Mouse (Mus musculus) gastrocnemius, postnatal 36 days (tissue): ENCODE data around the gene Tmem204. TPM values are rescaled to one million over a fixed set of nuclear protein-coding genes. Genes with fewer than 3 reads are reported as not detected.
A peak's percentile ranks its signal among the peaks of the same experiment; 100 is the strongest.

ENCODE experiments used
- DNase-seq, 2 experiments: peaks; one replicate each; pipeline ENCODE4 v3.0.0; 2022
- intact Hi-C: fragments of 180-260 bp; cut with DNase I; formaldehyde crosslinking; loops from one replicate; pipeline ENCODE4 v1.15.1; 2025
- total RNA-seq, 2 experiments: library from RNA; stranded (reverse); gene quantifications; 2 replicates each; pipeline ENCODE4 v1.2.3; 2021

Tmem204 gene
- total RNA-seq, 2 experiments from 2014 or later, result 10.3 to 10.7 TPM

DNA sequence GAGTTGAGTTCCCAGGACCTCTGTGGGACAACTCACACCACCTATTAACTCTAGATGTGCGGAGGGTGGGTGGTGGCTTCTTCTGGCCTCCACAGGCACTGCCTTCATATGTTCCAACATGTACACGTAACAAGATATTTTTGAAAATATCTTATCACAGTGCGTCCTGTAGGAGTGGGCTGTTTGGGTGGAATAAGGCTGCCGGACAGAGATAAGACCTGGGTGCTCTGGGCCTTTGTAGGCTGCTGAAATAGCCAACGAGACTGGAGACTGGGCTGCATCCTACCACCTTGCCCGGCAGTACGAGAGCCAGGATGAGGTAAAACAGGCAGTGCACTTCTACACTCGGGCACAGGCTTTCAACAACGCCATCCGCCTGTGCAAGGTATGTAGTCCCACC, 5.8 kb upstream of the Tmem204 start:
- DNase-seq, result no peak
- intact Hi-C loops, result no loop called here

DNA sequence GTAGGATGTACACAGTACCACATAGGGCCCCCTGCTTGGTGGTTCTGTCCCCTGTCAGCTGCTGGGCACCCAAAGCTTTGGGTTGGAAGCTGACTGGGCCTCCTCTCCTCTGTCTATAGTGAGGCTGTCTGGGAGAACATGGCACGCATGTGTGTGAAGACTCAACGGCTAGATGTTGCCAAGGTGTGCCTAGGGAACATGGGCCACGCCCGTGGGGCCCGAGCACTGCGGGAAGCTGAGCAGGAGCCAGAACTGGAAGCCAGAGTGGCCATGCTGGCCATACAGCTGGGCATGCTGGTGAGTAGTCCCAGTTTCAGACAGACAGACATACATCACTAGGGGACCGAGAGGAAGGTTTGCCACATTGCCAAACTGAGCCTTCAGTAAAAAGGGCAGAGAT, 3.3 kb upstream of the Tmem204 start:
- DNase-seq, result no peak
- intact Hi-C loops, result no loop called here

DNA sequence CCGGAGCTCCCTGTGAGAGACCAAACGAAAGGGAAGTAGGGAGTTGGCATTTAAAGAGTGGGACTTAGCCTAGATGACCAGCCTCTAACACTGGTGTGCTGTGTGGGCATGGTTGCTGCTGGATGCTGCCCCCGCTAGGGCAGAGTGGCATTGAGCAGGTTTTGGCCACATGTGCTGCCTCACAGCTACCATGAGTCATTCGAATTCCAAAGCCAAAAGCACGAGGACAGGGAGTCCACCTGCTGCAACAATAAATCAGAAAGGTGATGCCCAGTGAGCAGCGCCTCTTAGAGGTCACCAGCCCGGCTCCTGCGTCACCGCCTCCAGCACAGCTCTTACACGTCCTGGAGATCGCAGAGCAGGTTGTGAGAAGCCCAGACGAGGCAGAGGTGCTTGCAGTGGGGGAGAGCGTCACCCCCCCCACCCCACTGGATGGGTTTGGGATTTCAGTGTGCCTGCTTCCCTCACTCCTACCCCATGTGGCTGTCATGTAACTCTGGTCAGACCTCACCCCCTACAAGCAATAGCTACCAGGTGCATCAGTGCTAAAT, 1.5 kb upstream of the Tmem204 start:
- intact Hi-C loops, result loop anchor here (5.0 kb wide), 1 partner anchor 68 kb away; the partner anchor contains the start of genes Cramp1l and Ift140
- peak in 1 of 2 experiments; percentile 42 for DNase-seq

DNA sequence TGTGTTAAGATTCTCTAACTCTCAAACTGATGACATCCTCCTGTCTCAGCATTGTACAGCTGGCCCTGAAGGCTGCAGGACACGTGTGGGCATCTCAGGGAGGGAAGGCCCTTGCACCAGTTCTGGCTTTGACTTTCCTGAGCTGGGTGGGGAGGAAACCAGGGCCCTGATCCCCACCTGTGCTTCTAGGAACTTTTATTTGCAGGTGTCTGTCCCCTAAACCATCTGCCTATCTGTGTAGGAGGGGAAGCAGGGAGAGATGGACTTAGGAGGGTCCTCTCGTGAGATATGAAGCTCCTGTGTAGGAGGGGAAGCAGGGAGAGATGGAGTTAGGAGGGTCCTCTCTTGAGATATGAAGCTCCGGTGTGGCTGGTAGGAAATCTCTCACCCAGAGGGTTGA, 504 bp downstream of the Tmem204 start:
- no peak for DNase-seq
- intact Hi-C loops, result loop anchor here (5.0 kb wide), 1 partner anchor 66 kb away; the partner anchor contains the start of genes Cramp1l and Ift140

DNA sequence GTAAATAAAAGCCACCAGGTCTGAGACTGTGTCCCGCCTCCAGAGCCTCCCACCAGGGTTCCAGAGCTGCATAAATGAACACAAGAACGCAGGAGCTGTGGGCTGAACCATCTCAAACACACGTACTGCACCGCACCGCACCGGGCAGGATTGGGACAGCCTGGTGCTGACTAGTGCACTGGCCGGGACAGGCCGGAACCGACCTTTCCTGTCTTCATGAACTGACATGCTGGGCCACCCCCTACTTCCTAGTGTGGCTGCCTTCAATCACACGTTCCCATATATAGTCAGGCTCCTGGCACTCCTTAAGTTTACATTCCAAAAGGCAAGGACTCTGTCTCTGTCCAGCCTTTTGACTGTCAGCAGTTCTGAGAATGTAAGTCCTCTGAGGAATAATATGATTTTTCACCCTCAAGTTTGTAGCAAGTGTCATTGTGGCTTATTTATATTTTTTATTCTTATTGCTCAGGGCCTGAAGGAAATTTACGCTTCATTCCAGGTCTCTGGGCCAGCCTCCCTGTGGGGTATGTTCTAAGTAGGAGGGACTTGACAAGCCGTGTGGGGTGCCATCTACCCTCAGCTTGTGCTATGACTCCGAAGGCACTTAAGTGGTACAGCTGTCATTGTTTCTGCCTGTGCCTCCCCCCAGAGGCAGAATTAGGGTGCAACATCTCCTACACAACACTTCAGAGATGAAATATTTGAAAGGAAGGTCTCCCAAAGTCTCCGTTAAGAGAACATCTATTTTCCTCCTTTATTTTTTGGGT, 1.1 kb downstream of the Tmem204 start:
- intact Hi-C loops, result loop anchor here (5.0 kb wide), 1 partner anchor 65 kb away; the partner anchor contains the start of genes Cramp1l and Ift140
- no peak for DNase-seq

DNA sequence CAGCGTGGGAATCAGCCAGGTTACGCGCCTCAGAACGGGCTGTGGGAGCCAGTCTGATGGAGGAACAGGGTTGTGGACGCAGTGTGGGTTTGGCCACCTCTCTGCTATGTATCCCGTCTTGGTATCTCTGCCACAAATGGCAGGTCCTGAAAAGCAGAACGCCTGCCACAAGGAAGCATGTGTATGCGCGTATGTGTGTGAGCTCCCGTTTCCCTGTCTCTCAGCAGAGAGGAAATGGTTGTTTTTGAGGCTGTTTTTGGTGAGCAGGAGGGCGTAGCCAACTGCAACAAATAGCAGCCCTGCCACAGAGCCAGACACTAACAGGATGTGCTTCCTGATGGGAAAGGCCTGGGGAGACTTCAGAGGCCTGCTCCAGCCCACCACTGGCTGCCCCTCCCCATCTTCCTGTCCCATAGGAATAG, 2.4 kb downstream of the Tmem204 start:
- DNase-seq, result peak; percentile 46 to 50

DNA sequence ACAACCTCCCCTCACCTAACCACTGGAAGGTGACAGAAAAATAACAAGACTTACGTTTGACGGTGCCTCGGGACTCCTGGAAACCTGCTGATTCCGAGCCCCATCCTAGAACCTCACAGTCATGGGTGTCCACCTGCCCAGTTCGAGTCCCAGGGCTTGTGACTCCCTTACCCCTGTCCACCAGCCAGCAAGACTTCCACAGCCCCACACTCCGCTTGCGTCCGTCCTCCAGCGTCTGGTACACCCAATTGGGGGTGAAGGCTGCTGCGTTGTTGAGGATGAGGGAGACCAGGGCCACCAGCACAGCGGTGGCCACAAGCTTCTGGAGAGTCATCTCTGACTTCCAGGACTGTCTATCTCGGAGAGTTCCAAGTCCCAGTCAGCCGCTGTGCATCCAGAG, 3.2 kb downstream of the Tmem204 start:
- intact Hi-C loops, result loop anchor here (5.0 kb wide), 1 partner anchor 63 kb away; the partner anchor contains the start of genes Cramp1l and Ift140
- DNase-seq, result no peak

More for the DNA sequence above, 2.4 kb downstream of the Tmem204 start:
- intact Hi-C loops, result loop anchor here (5.0 kb wide), 1 partner anchor 64 kb away; the partner anchor contains the start of genes Cramp1l and Ift140

DNA sequence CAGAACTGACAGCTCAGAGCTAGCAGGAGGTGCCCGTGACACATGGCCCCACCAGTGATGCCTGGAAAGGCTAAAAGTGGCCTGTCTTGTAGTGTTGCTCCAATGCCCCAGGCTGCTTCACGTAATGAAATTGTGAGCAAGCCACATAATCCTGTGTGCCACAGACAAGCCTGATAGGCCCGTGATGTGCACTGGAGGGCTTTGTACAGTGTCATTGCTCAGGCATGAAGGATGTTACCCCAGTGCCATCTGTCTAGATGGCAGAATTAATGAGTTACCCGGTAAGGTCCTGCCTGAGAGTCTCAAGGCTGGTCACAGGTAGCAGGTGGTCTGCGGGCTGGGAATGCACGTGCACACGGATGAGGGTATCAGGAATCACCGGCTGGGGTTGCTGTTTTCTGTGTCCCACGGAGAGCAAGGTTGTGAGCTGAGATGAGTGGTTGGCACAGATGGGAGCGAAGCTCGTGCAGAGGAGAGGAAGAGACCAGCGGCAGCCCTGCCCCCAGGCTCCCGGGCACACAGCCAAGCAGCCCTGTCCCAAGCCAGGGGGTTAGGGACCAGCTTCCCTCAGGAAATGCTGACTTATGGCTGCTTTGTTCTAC, 5.5 kb downstream of the Tmem204 start:
- peak in 1 of 2 experiments; percentile 70 for DNase-seq
- intact Hi-C loops, result no loop called here

DNA sequence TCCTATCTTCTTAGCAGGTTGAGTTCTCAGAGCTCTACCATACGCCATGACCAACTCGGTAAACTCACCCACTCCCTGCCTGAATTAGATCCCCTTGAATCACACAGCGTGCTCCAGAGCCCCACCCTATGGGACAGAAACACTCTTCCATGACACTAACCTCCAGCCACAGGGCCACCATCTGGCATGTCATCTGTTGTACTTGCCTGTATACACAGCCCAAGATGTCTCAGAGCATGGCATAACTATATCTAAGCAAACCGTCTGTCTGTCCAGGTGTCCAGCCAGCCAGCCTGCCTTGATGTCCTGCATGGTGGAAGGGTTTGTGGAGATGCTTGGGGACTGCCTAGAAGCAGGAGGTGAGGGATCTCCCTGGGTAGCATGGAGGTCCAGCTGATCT, 6.5 kb downstream of the Tmem204 start:
- intact Hi-C loops, result no loop called here
- DNase-seq, result no peak

DNA sequence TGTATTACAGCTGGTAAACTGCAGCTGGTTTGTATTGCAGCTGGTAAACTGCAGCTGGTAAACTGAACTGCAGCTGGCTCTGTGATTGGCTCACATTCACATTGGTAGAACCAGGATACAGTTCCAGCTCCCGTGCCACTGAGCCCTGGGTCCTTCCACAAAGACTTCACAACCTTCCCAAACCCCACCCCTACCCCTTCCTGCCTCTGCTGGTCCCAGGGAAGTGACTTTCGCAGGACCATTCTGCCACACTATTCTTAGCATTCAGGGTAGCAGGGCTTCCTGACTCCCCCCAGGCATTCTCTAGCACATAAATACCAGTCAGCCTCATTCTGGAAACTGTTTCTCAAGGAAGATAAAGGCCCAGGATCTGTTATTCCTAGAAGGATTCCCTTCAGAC, 14.7 kb downstream of the Tmem204 start:
- intact Hi-C loops, result no loop called here
- no peak for DNase-seq

DNA sequence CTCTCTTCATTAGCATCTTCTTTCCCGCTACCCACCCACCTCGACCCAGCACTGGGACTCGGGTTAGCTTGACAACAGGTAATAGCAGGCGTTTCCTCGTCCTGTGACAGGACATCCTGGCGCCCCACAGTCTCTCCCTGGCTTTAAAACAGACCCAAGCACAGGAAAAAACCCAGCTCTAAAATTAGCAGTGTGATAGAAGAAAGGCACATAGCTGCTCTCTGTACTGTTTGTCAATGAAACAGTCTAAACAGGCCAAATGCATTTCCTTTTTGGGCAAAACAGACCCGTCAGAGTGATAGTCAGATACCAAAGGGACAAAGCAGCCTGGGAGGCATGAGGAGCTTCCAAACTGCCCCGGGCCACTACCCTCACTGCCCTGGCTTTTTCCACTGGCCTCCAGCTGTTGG, 15.9 kb downstream of the Tmem204 start:
- intact Hi-C loops, result no loop called here
- no peak for DNase-seq

DNA sequence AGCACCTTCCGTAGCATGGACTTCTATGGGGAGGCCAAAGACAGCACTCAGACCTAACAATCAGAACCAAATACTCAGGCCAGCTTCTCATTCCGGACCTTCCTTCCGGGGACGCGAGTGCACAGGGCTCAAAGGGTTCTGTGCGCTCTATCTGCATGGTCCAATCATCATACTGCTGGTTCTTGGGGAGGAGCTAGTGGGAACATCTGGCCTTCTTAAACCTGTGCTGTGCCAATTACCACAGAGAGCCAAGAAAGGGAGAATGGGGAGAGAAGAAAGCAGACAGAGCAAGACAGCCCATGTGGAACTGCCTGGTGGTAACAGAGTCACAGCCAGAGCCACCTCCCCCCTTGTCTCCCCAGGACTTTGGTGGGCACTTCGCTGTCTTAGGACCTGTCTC, 16.8 kb downstream of the Tmem204 start:
- intact Hi-C loops, result no loop called here
- DNase-seq, result no peak

DNA sequence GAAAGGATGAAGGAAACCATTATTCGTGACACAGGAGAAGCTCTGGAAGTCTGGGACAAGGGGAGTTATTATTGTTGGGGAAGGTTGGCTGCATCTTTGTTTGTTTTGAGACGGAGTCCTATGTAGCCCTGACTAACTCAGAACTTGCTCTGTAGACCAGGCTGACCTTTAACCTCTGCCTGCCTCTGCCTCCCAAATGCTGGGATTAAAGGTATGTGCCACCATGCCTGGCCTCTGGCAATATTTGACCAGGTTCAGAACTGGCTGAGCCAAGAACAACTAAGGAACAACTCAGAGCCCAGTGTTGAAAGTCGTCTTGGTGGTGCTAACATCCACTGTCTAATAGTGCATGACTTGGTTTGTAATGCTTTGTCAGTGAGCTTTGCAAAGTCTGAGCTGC, 18.2 kb downstream of the Tmem204 start:
- intact Hi-C loops, result no loop called here
- no peak for DNase-seq

DNA sequence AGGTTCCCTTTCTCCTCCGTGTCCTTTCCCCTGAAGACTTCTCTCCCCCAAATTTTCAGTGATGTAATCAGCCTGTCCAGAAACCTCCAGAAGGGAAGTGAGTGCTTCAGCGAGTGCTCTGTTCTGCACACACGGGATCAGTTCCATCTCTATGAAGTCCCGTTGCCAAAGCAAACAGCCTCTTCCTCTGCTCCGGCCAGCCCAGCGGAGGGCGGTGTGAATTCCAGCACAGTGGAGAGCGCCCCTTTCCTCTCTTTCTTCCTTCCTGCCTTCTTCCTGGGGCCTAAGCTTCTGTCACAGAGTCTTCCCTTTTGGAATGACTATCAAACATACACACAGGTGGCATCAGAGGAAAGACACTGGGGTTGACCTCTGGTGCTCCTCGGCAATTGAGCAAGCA, 19.0 kb downstream of the Tmem204 start:
- peak in 1 of 2 experiments; percentile 62 for DNase-seq
- intact Hi-C loops, result no loop called here

DNA sequence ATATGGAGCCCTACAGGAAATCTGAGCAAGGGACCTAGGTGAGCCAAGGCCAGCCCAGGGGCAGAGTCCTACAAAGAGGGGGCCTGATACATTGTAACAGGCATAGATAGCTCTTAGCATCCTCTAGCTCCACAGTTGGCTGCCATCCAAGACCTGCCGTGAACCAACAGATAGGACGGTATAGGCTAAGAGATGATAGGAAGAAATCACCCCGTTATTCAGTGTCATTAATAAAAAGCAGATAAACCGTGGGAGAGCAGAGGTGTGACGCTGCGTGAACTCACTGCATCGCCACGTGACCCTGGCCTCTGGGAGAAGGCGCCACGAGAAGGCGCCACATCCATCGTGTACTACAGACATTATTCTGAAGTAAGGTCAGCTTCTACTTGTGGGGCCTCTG, 19.5 kb downstream of the Tmem204 start:
- intact Hi-C loops, result no loop called here
- no peak for DNase-seq

DNA sequence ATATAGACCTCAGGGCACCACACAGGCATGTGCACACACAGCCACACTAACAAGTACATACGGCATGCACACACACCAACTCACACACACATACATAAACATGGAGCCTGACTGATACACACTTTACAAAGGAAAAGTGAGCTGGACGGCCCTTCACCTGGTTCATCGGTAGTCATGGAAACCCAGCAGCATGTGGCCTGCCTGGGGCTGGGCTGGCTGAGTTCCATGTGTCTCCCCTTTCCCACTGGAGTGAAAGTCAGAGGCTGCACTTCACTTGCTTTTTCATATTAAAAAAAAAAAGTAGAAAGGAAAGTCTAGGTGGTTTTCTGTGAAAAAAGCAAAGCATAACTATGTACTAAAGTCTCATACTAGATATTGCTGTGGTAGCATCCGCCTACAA, 20.1 kb downstream of the Tmem204 start:
- DNase-seq, result no peak
- intact Hi-C loops, result no loop called here

DNA sequence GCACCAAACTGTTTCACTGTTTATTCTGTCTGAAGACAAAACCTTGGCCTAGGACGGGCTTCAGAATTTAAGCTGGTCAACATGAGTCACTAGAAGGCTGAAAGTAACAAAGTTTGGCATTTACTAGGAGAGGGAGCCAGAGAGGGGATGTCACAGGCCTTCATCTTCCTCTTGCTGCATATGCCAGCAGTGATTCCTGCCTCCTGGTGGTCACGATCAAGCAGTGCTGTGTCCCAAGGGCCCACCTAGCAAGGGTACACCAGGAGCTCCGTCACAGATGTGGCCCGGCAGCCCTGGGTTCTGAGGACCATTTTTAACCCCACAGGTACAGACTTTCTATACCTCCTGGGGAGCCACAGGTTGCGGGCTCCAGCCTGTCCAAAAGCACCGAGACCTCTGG, 26.4 kb downstream of the Tmem204 start:
- DNase-seq, result no peak
- intact Hi-C loops, result no loop called here

DNA sequence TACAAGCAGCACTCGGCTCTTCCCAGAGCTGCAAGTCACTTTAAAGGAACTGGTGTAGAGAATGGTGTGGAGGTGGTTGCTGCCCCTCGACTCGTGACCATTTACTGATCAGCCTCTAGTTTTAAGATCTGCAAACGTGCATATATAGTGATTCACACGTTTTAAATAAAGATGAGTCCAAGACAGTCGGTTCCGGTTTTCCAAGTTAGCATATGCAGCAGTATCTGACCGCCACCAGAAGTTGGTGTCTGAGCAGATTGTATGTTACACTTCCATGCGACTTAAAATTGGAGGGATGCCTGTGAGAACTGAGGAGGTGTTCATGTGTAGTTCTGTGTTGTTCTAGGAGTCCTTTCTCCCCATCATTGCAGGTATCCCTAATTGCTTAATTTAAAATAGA, 30.1 kb downstream of the Tmem204 start:
- no peak for DNase-seq
- intact Hi-C loops, result no loop called here

DNA sequence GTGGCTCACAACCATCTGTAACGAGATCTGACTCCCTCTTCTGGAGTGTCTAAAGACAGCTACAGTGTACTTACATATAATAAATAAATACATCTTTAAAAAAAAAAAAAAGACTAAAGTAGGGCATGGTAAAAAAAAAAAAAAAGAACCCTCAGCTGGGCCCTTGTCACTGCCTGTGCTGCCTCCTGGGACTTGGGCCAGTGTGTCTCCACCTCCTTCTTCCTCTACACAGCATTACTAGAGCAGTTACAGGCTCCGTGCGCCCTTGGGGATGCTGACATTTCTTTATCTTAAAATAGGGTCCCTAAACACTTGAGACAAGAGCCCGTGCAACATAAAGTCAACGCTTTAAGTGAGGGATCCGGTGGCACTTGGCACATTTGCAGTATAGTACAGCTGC, 36.2 kb downstream of the Tmem204 start:
- DNase-seq, result no peak
- intact Hi-C loops, result no loop called here

DNA sequence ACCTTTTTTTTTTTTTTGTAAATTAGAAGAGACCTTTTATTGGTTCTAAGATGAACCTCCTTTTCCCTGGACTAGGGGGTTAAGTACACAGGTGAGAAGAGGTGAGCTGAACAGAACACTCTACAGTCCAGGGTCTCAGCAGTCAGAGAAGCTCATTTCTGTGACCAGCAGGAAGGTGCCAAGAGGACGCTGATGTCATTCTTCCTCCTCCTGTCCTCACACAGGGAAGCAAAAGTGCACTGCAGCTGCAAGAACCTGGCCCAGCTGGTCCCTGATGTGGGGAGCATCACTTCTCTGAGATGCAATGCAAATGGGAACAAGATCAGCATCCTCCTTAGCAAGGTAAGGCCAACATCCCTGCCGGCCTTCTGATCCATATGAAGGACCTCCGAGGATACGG, 38.1 kb downstream of the Tmem204 start:
- DNase-seq, result no peak
- intact Hi-C loops, result no loop called here

DNA sequence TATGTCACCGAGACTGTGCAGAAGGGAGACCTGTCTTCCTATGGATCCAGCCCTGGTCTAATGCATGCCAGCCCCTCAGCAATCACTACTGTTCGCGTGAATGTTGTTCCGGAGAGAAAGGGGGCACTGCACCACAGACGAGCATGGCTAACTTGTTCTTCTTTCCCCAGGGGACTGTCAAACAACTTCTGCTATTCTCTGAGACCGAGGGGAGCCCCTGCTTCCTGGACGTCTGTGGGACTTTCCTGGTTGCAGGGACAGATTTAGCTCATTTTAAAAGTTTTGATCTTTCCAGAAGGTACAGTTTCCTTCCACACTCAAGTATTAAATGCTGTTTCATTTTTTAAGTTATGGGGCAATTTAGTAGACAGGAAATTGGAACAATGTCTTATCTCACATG, 38.5 kb downstream of the Tmem204 start:
- no peak for DNase-seq
- intact Hi-C loops, result no loop called here

DNA sequence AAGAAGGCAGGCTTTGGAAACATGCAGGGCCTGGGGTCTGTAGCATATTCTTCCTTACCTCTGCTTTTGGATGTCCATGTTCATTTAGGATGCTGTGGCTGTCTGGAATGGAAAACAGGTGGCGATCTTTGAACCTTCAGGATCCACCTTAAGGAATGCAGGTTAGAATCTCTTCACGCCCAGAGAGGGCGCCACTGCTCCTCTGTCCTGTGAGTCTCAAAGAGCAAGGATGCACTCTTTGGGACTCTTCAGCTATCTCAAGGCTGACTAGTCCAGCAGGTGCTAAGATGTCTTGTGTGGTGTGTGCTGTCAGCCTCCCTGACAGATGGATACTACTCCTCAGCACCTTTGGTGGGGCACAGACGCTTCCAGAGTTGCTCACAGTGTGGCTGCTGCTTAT, 47.2 kb downstream of the Tmem204 start:
- no peak for DNase-seq
- intact Hi-C loops, result no loop called here
